Mouse (Mus musculus): ENCODE measurements around the gene Cdk19.

- no peak for TF ChIP-seq POLR2A (IDR thresholded peaks at IDR 0.05; ENCODE audit: insufficient read depth, low read length)
- TF ChIP-seq EP300 (IDR thresholded peaks at IDR 0.05; ENCODE audit: insufficient read depth, low read depth, low read length), result no peak
Measured at GRCm38 (mm10) chr10:40512185-40512584, 172.8 kb downstream of the Cdk19 start.

All from ES-Bruce4 (cell line).